Mouse (Mus musculus) neural tube, embryonic 15.5 days (tissue): Measurements from ENCODE around the gene Wdfy3. TPM values are rescaled to one million over a fixed set of nuclear protein-coding genes. Genes with fewer than 3 reads are reported as not detected.

Source experiments
- ATAC-seq: fragments of 200-750 bp; cut with Nextera tagmentation; 2 replicates; pipeline ENCODE4 v1.8.0; 2017; ENCODE audit warnings: mild to moderate bottlenecking, moderate TSS enrichment, moderate library complexity; ENCODE audit not compliant: low FRiP score
- H3K27ac ChIP-seq: fragments of 300-500 bp; sonication (generic); replicated peaks from 2 replicates; pipeline ENCODE4 v1.5.1; 2015; ENCODE audit warnings: mild to moderate bottlenecking, inconsistent platforms
- H3K27me3 ChIP-seq: fragments of 300-500 bp; sonication (generic); replicated peaks from 2 replicates; pipeline ENCODE4 v1.6.1; 2015; ENCODE audit warnings: inconsistent platforms
- H3K36me3 ChIP-seq: fragments of 300-500 bp; sonication (generic); 2 replicates; pipeline ENCODE4 v1.6.1; 2015; ENCODE audit warnings: inconsistent platforms
- H3K4me1 ChIP-seq: fragments of 300-500 bp; sonication (generic); 2 replicates; pipeline ENCODE4 v1.6.1; 2015; ENCODE audit warnings: inconsistent platforms
- H3K4me2 ChIP-seq: fragments of 300-500 bp; sonication (generic); 2 replicates; pipeline ENCODE4 v1.6.1; 2015; ENCODE audit warnings: inconsistent platforms, mild to moderate bottlenecking, moderate library complexity
- H3K4me3 ChIP-seq: fragments of 300-500 bp; sonication (generic); replicated peaks from 2 replicates; pipeline ENCODE4 v1.5.1; 2015; ENCODE audit warnings: mild to moderate bottlenecking, inconsistent platforms
- H3K9ac ChIP-seq: fragments of 300-500 bp; sonication (generic); replicated peaks from 2 replicates; pipeline ENCODE4 v1.6.1; 2015; ENCODE audit warnings: mild to moderate bottlenecking, inconsistent platforms
- H3K9me3 ChIP-seq: fragments of 300-500 bp; sonication (generic); replicated peaks from 2 replicates; pipeline ENCODE4 v1.6.1; 2016; ENCODE audit warnings: inconsistent platforms
- WGBS: fragments of 180-500 bp; shearing (Covaris S2); methylation state at CpG from one replicate; pipeline ENCODE4 v1.1.7; 2015; ENCODE audit warnings: mixed read lengths; 5-methylcytosine and 5-hydroxymethylcytosine counted together
- polyA plus RNA-seq: library from polyadenylated mRNA; unstranded; fragments of >200 nt; fragmentation: Nextera tagmentation; extraction: Ambion mirVana; gene quantifications from 2 replicates; pipeline ENCODE4 v1.2.1, GENCODE M21; 2015

Wdfy3 gene
- polyA plus RNA-seq, 1 experiment from 2014 or later = 22.9 TPM

GRCm38 (mm10) chr5:101895717-101896645 is 173.7 kb downstream of the Wdfy3 start:
- Histone ChIP-seq H3K9me3 (no peaks in the 10 kb centered on the region), H3K27me3 (no peaks in the 10 kb centered on the region), H3K4me1 (no peaks in the 10 kb centered on the region), H3K27ac (0 out of 2 replicates have a peak overlapping the region, but pooled peaks have one; percentile 9), H3K36me3 (peaks cover 85% of the 10 kb centered on the region), H3K4me2 (no peak overlapping the region), H3K4me3 (no peak overlapping the region), H3K9ac (no peak overlapping the region)
- 91% methylated on average over 18 of the region's 18 CpGs for WGBS
- ATAC-seq = no peak

GRCm38 (mm10) chr5:101895119-101895518 is 174.6 kb downstream of the Wdfy3 start:
- ATAC-seq = no peak
- peaks cover 86% of the 10 kb centered on the region for H3K36me3 ChIP-seq
- H3K27ac ChIP-seq = no peak overlapping the region

GRCm38 (mm10) chr5:101893820-101894515 is 175.8 kb downstream of the Wdfy3 start:
- Histone ChIP-seq H3K9me3 (no peaks in the 10 kb centered on the region), H3K9ac (no peak overlapping the region), H3K27me3 (no peaks in the 10 kb centered on the region), H3K4me3 (no peak overlapping the region), H3K4me1 (no peaks in the 10 kb centered on the region), H3K27ac (no peak overlapping the region), H3K4me2 (no peak overlapping the region), H3K36me3 (peaks cover 86% of the 10 kb centered on the region)
- no peak for ATAC-seq
- WGBS = 81% methylated on average over 13 of the region's 13 CpGs

More at GRCm38 (mm10) chr5:101895119-101895518, 174.6 kb downstream of the Wdfy3 start:
- Histone ChIP-seq H3K4me1 (no peaks in the 10 kb centered on the region), H3K4me3 (no peak overlapping the region), H3K9me3 (no peaks in the 10 kb centered on the region), H3K4me2 (no peak overlapping the region), H3K27me3 (no peaks in the 10 kb centered on the region), H3K9ac (no peak overlapping the region)
- WGBS = 81% methylated on average over 11 of the region's 11 CpGs

- Histone ChIP-seq H3K27ac (no peak overlapping the region), H3K4me2 (no peak overlapping the region), H3K36me3 (peaks cover 92% of the 10 kb centered on the region), H3K4me3 (no peak overlapping the region), H3K27me3 (no peaks in the 10 kb centered on the region), H3K4me1 (no peaks in the 10 kb centered on the region), H3K9me3 (no peaks in the 10 kb centered on the region), H3K9ac (no peak overlapping the region)
- WGBS = 93% methylated on average over 6 of the region's 6 CpGs
- no peak for ATAC-seq
Observed at GRCm38 (mm10) chr5:101891694-101892416, 177.9 kb downstream of the Wdfy3 start.

- Histone ChIP-seq H3K4me3 (no peak overlapping the region), H3K27ac (no peak overlapping the region), H3K9me3 (no peaks in the 10 kb centered on the region), H3K4me2 (no peak overlapping the region), H3K36me3 (peaks cover 92% of the 10 kb centered on the region), H3K9ac (no peak overlapping the region), H3K4me1 (no peaks in the 10 kb centered on the region), H3K27me3 (no peaks in the 10 kb centered on the region)
- WGBS = 97% methylated on average over 19 of the region's 19 CpGs
- no peak for ATAC-seq
Observed at GRCm38 (mm10) chr5:101887989-101888388, 181.7 kb downstream of the Wdfy3 start.

- no peak overlapping the region for H3K27ac ChIP-seq
- no peak overlapping the region for H3K9ac ChIP-seq
- no peaks in the 10 kb centered on the region for H3K27me3 ChIP-seq
- H3K9me3 ChIP-seq = no peaks in the 10 kb centered on the region
- H3K36me3 ChIP-seq = peaks cover 93% of the 10 kb centered on the region
- no peak overlapping the region for H3K4me3 ChIP-seq
- H3K4me1 ChIP-seq = no peaks in the 10 kb centered on the region
- WGBS = 89% methylated on average over 12 of the region's 12 CpGs
- ATAC-seq = no peak
- H3K4me2 ChIP-seq = no peak overlapping the region
Observed at GRCm38 (mm10) chr5:101885039-101885438, 184.7 kb downstream of the Wdfy3 start.

- no peak overlapping the region for H3K27ac ChIP-seq
- no peaks in the 10 kb centered on the region for H3K9me3 ChIP-seq
- no peak for ATAC-seq
- H3K27me3 ChIP-seq = no peaks in the 10 kb centered on the region
- no peaks in the 10 kb centered on the region for H3K4me1 ChIP-seq
- H3K9ac ChIP-seq = no peak overlapping the region
- H3K36me3 ChIP-seq = peaks cover 83% of the 10 kb centered on the region
- 94% methylated on average over 15 of the region's 15 CpGs for WGBS
- H3K4me2 ChIP-seq = no peak overlapping the region
- H3K4me3 ChIP-seq = no peak overlapping the region
Observed at GRCm38 (mm10) chr5:101882191-101882590, 187.5 kb downstream of the Wdfy3 start.

- no peak overlapping the region for H3K4me2 ChIP-seq
- H3K36me3 ChIP-seq = peaks cover 79% of the 10 kb centered on the region
- H3K4me1 ChIP-seq = no peaks in the 10 kb centered on the region
- 89% methylated on average over 4 of the region's 4 CpGs for WGBS
- no peaks in the 10 kb centered on the region for H3K27me3 ChIP-seq
- ATAC-seq = no peak
- no peak overlapping the region for H3K4me3 ChIP-seq
- H3K27ac ChIP-seq = no peak overlapping the region
- no peaks in the 10 kb centered on the region for H3K9me3 ChIP-seq
- no peak overlapping the region for H3K9ac ChIP-seq
Observed at GRCm38 (mm10) chr5:101879914-101880313, 189.8 kb downstream of the Wdfy3 start.

- no peak overlapping the region for H3K4me3 ChIP-seq
- H3K9me3 ChIP-seq = no peaks in the 10 kb centered on the region
- H3K9ac ChIP-seq = no peak overlapping the region
- ATAC-seq = no peak
- no peaks in the 10 kb centered on the region for H3K27me3 ChIP-seq
- H3K36me3 ChIP-seq = peaks cover 75% of the 10 kb centered on the region
- no peaks in the 10 kb centered on the region for H3K4me1 ChIP-seq
- H3K27ac ChIP-seq = no peak overlapping the region
- H3K4me2 ChIP-seq = no peak overlapping the region
- WGBS = 78% methylated on average over 9 of the region's 9 CpGs
Observed at GRCm38 (mm10) chr5:101878403-101878802, 191.3 kb downstream of the Wdfy3 start.

- H3K4me1 ChIP-seq = no peaks in the 10 kb centered on the region
- H3K4me2 ChIP-seq = no peak overlapping the region
- H3K27ac ChIP-seq = no peak overlapping the region
- H3K4me3 ChIP-seq = no peak overlapping the region
- peaks cover 75% of the 10 kb centered on the region for H3K36me3 ChIP-seq
- H3K9me3 ChIP-seq = no peaks in the 10 kb centered on the region
- no peak overlapping the region for H3K9ac ChIP-seq
- no peaks in the 10 kb centered on the region for H3K27me3 ChIP-seq
- no peak for ATAC-seq
- 89% methylated on average over 4 of the region's 4 CpGs for WGBS
Observed at GRCm38 (mm10) chr5:101876185-101876584, 193.5 kb downstream of the Wdfy3 start.

GRCm38 (mm10) chr5:101866722-101867121 is 203.0 kb downstream of the Wdfy3 start:
- Histone ChIP-seq H3K36me3 (peaks cover 89% of the 10 kb centered on the region), H3K27ac (no peak overlapping the region), H3K9ac (no peak overlapping the region), H3K27me3 (no peaks in the 10 kb centered on the region), H3K4me2 (no peak overlapping the region), H3K4me1 (no peaks in the 10 kb centered on the region), H3K4me3 (no peak overlapping the region), H3K9me3 (no peaks in the 10 kb centered on the region)
- 80% methylated on average over 2 of the region's 2 CpGs for WGBS
- ATAC-seq = no peak
